Mouse (Mus musculus) stomach, postnatal 0 days (tissue): ENCODE measurements around the gene Pcolce2. TPM values are rescaled to one million over a fixed set of nuclear protein-coding genes. Genes with fewer than 3 reads are reported as not detected.
A peak's percentile ranks its signal among the peaks of the same experiment; 100 is the strongest.
"Not testable (repeated sequence)": the region's sequence is repeated elsewhere in the genome, so short reads cannot be mapped to it uniquely, and the experiment has no call there.

Source experiments
- ATAC-seq: fragments of 200-750 bp; cut with Nextera tagmentation; 2 replicates; pipeline ENCODE4 v1.8.0; 2017; ENCODE audit not compliant: low FRiP score, low TSS enrichment
- DNase-seq: peaks from one replicate; pipeline ENCODE4 v3.0.0-alpha.2; 2016; ENCODE audit warnings: low spot score
- H3K27ac ChIP-seq: fragments of 300-500 bp; sonication (generic); replicated peaks from 2 replicates; pipeline ENCODE4 v1.5.1; 2014; ENCODE audit warnings: mild to moderate bottlenecking, control low read depth
- H3K27me3 ChIP-seq: fragments of 300-500 bp; sonication (generic); 2 replicates; pipeline ENCODE4 v1.6.1; 2014; ENCODE audit warnings: low read length; ENCODE audit not compliant: control insufficient read depth, insufficient read depth
- H3K36me3 ChIP-seq: fragments of 300-500 bp; sonication (generic); 2 replicates; pipeline ENCODE4 v1.6.1; 2014; ENCODE audit warnings: low read length, mixed read lengths; ENCODE audit not compliant: control insufficient read depth, insufficient read depth
- H3K4me1 ChIP-seq: fragments of 300-500 bp; sonication (generic); replicated peaks from 2 replicates; pipeline ENCODE4 v1.6.1; 2014; ENCODE audit warnings: antibody characterized with exemption; ENCODE audit not compliant: control insufficient read depth, insufficient read depth
- H3K4me2 ChIP-seq: fragments of 300-500 bp; sonication (generic); replicated peaks from 2 replicates; pipeline ENCODE4 v1.6.1; 2014; ENCODE audit warnings: low read depth, mild to moderate bottlenecking, control low read depth, moderate library complexity
- H3K4me3 ChIP-seq: fragments of 300-500 bp; sonication (generic); 2 replicates; pipeline ENCODE4 v1.5.1; 2014; ENCODE audit warnings: low read depth, low read length, control low read depth
- H3K9ac ChIP-seq: fragments of 300-500 bp; sonication (generic); 2 replicates; pipeline ENCODE4 v1.6.1; 2014; ENCODE audit warnings: mild to moderate bottlenecking, low read length, control low read depth, mixed read lengths
- H3K9me3 ChIP-seq: fragments of 300-500 bp; sonication (generic); 2 replicates; pipeline ENCODE4 v1.6.1; 2016; ENCODE audit warnings: low read length; ENCODE audit not compliant: control insufficient read depth
- CTCF ChIP-seq: IDR thresholded peaks from 2 replicates; pipeline ENCODE4 v1.5.1; 2016; ENCODE audit warnings: antibody characterized with exemption, low read depth, mild to moderate bottlenecking, moderate library complexity
- EP300 ChIP-seq: optimal IDR thresholded peaks from 2 replicates; pipeline ENCODE3; 2016; ENCODE audit warnings: antibody characterized with exemption
- WGBS: fragments of 180-500 bp; shearing (Covaris S2); extraction: QIAGEN DNeasy Blood & Tissue Kit; methylation state at CpG from one replicate; pipeline ENCODE4 v1.1.7; 2014; 5-methylcytosine and 5-hydroxymethylcytosine counted together
- polyA plus RNA-seq: library from polyadenylated mRNA; unstranded; fragments of >200 nt; fragmentation: Nextera tagmentation; extraction: Ambion mirVana; gene quantifications from 2 replicates; pipeline ENCODE4 v1.2.1, GENCODE M21; 2015

Pcolce2 gene
- polyA plus RNA-seq, 1 experiment from 2014 or later, result 0.21 TPM

GRCm38 (mm10) chr9:95614861-95615615, 22.4 kb upstream of the Pcolce2 start:
- ATAC-seq (no peak), DNase-seq (no peak)
- Histone ChIP-seq H3K4me1 (no peaks in the 10 kb centered on the region), H3K4me2 (no peak overlapping the region), H3K27ac (no peak overlapping the region), H3K9me3 (no peaks in the 10 kb centered on the region), H3K4me3 (no peak overlapping the region), H3K9ac (no peak overlapping the region), H3K27me3 (no peaks in the 10 kb centered on the region), H3K36me3 (no peaks in the 10 kb centered on the region)
- TF ChIP-seq CTCF (no peak), EP300 (no peak)
- whole genome bisulfite sequencing, result 70% methylated on average over 14 of the region's 14 CpGs

DNA sequence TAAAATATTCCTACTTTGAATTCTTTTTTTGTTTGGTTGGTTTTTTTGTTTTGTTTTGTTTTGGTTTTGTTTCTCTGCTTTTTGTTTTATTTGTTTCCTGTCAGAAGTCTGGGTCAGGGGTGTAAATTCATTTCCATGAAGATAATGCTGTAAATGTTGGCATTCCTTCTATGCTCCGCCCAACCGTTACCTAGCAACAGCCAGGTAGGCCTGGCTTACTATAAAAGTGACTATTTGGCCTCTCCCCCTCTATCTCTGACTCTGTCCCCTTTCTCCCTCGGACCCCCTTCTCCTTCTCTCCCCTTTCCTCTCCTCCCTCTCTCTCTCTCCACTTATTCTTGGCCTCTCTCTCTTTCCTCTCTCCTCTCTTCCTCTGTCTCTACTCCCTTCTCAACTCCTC, 21.4 kb upstream of the Pcolce2 start:
- TF ChIP-seq EP300 (no peak), CTCF (no peak)
- H3K27ac ChIP-seq, result no peak overlapping the region
- no peak overlapping the region for H3K9ac ChIP-seq
- ATAC-seq, result no peak
- no peaks in the 10 kb centered on the region for H3K9me3 ChIP-seq
- WGBS, result 73% methylated on average over 3 of the region's 3 CpGs
- no peak overlapping the region for H3K4me2 ChIP-seq
- H3K4me3 ChIP-seq, result no peak overlapping the region
- H3K27me3 ChIP-seq, result no peaks in the 10 kb centered on the region
- H3K36me3 ChIP-seq, result no peaks in the 10 kb centered on the region
- no peak for DNase-seq
- no peaks in the 10 kb centered on the region for H3K4me1 ChIP-seq

DNA sequence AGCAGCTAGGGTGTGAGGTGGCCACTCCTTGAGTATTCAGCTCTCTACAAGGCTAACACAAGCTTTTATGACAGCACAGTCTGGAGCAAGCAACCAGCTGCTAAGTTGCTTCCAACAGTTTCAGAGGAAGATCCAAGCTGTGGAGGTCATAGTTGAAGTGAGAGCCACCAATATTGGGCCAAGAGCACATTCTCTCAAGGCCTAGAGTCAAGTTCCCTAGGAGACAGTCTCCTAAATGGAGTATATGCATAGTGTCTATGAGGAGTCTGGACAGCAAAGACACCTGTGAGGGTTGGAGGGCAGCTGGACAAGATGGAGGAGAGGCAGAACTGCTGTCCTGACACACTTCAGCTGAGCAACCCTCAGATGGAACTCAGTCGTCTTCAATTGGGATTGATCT, 18.8 kb upstream of the Pcolce2 start:
- 50% methylated on average over 1 of the region's 1 CpGs for WGBS
- no peak for ATAC-seq

DNA sequence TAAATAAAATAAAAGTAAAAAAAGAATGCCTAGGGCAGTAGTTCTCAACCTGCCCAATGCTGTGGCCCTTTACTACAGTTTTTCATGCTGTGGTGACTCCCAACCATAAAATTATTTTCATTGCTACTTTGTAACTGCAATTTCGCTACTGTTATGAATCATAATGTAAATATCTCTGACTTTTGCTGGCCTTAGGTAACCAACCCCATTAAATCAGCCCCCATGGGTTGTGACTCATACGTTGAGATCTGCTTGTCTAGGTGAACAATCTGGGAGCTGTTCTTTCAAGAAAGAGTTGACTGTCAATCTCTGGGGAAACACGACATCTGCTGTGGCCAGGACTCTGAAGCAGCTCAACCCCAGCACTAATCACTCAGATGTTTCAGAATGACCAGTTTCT, 13.3 kb upstream of the Pcolce2 start:
- Histone ChIP-seq H3K36me3 (no peaks in the 10 kb centered on the region), H3K4me3 (no peak overlapping the region), H3K27me3 (no peaks in the 10 kb centered on the region), H3K9ac (no peak overlapping the region), H3K4me1 (no peaks in the 10 kb centered on the region), H3K9me3 (no peaks in the 10 kb centered on the region), H3K27ac (no peak overlapping the region), H3K4me2 (no peak overlapping the region)
- no peak for TF ChIP-seq CTCF
- TF ChIP-seq EP300, result no peak
- WGBS, result 45% methylated on average over 3 of the region's 3 CpGs
- ATAC-seq (0 out of 2 replicates have a peak, but pooled peaks have one; percentile 29), DNase-seq (no peak)

More for the DNA sequence above, 18.8 kb upstream of the Pcolce2 start:
- Histone ChIP-seq H3K27ac (no peak overlapping the region), H3K9me3 (no peaks in the 10 kb centered on the region), H3K9ac (no peak overlapping the region), H3K27me3 (no peaks in the 10 kb centered on the region), H3K4me1 (no peaks in the 10 kb centered on the region), H3K4me2 (no peak overlapping the region), H3K4me3 (no peak overlapping the region), H3K36me3 (no peaks in the 10 kb centered on the region)
- TF ChIP-seq CTCF (no peak), EP300 (no peak)
- no peak for DNase-seq

DNA sequence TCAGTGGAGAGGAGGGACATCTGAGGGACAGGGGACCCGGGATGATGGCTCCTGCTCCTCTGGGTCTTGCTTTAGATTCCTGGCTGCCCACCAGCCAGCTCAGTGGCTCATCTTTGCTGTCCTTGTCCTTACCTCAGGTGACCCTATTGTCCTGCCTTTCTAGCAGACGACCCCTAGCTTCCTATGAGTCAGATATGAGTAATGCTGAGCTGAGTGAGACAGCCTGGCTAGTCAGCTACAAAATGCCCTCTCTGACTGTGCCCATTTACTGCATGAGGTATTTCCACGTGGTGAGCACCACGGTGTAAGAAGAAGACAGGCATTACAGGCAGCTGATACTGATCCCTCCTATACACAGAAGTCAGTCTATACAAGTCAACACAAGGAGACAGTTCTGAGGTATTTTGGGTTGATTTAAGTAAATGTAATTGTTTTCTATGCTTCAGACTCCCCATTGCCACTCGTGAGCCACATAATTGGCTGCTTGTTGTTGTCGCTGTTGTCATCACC, 8.9 kb upstream of the Pcolce2 start:
- Histone ChIP-seq H3K36me3 (no peaks in the 10 kb centered on the region), H3K9ac (no peak overlapping the region), H3K27me3 (no peaks in the 10 kb centered on the region), H3K27ac (no peak overlapping the region), H3K9me3 (no peaks in the 10 kb centered on the region), H3K4me3 (no peak overlapping the region), H3K4me2 (no peak overlapping the region), H3K4me1 (no peaks in the 10 kb centered on the region)
- no peak for DNase-seq
- no peak for ATAC-seq
- TF ChIP-seq CTCF (no peak), EP300 (no peak)
- 73% methylated on average over 6 of the region's 6 CpGs for WGBS

- not testable (repeated sequence) for ATAC-seq, H3K4me3 ChIP-seq, H3K36me3 ChIP-seq, H3K4me2 ChIP-seq, H3K9ac ChIP-seq, H3K4me1 ChIP-seq, DNase-seq, H3K27me3 ChIP-seq, H3K27ac ChIP-seq, H3K9me3 ChIP-seq
- 84% methylated on average over 2 of the region's 2 CpGs for WGBS
Observed at GRCm38 (mm10) chr9:95629561-95629960, 7.8 kb upstream of the Pcolce2 start.
